Mouse (Mus musculus) T-helper 2 cell (primary cell): ENCODE measurements around the gene Cysltr2.

Experiments
- in situ Hi-C: fragments of 300-600 bp; cut with MboI, MseI; formaldehyde crosslinking; loops from one replicate; pipeline ENCODE4 v1.15.1; 2025; ENCODE audit warnings: high pct_unique_total_duplicates

Gene Cysltr2

GRCm38 (mm10) chr14:72986044-72986443 is 62.9 kb downstream of the Cysltr2 start:
- in situ Hi-C loops, result loop anchor here (10.0 to 25.0 kb wide), 2 partner anchors 61 to 274 kb away; partner anchors contain the start of gene Fndc3a

GRCm38 (mm10) chr14:72985113-72985512 is 63.8 kb downstream of the Cysltr2 start:
- in situ Hi-C loops, result loop anchor here (10.0 to 25.0 kb wide), 2 partner anchors 60 to 273 kb away; partner anchors contain the start of gene Fndc3a

GRCm38 (mm10) chr14:72983456-72983855 is 65.5 kb downstream of the Cysltr2 start:
- in situ Hi-C loops, result loop anchor here (5.0 to 25.0 kb wide), 3 partner anchors 59 to 271 kb away; partner anchors contain the start of gene Fndc3a

GRCm38 (mm10) chr14:72982981-72983436 is 65.9 kb downstream of the Cysltr2 start:
- in situ Hi-C loops, result loop anchor here (5.0 to 25.0 kb wide), 3 partner anchors 58 to 271 kb away; partner anchors contain the start of gene Fndc3a

- in situ Hi-C loops, result loop anchor here (5.0 to 25.0 kb wide), 3 partner anchors 56 to 268 kb away; partner anchors contain the start of gene Fndc3a
These were observed 68.2 kb downstream of the Cysltr2 start for GRCm38 (mm10) chr14:72980761-72981160.

- in situ Hi-C loops, result loop anchor here (5.0 to 25.0 kb wide), 3 partner anchors 55 to 268 kb away; partner anchors contain the start of gene Fndc3a
These were observed 68.8 kb downstream of the Cysltr2 start for GRCm38 (mm10) chr14:72980106-72980505.

GRCm38 (mm10) chr14:72976111-72976510 is 72.8 kb downstream of the Cysltr2 start:
- in situ Hi-C loops, result loop anchor here (5.0 to 25.0 kb wide), 2 partner anchors 34 to 264 kb away; partner anchors contain the start of gene Fndc3a
